ENCODE assay signal across 8 mouse cellular contexts in genomic region chr11:119391386-119392000, GRCm38 (mm10). TPM values are rescaled to one million over a fixed set of nuclear protein-coding genes. Genes with fewer than 3 reads are reported as not detected.
DNase-seq lines count a peak whose midpoint lies in the region; ATAC-seq lines count a peak whose summit lies in the region.

No protein-coding gene starts in this region.

- H3K4me2 ChIP-seq in midbrain, embryonic 13.5 days (replicated peaks), result no peak overlapping the region
- peak overlapping the region; percentile 90 for H3K4me2 ChIP-seq in stomach, embryonic 15.5 days

- no peak overlapping the region for H3K9ac ChIP-seq in midbrain, embryonic 13.5 days (replicated peaks)
- no peak overlapping the region for H3K9ac ChIP-seq in stomach, embryonic 15.5 days

- peaks cover 98% of the 10 kb centered on the region for H3K27me3 ChIP-seq in midbrain, embryonic 10.5 days (ENCODE audit: low read depth, poor library complexity, severe bottlenecking)
- H3K27me3 ChIP-seq in midbrain, embryonic 13.5 days, result peaks cover 93% of the 10 kb centered on the region
- H3K27me3 ChIP-seq in limb, embryonic 10.5 days (ENCODE audit: low read depth, poor library complexity, severe bottlenecking), result peaks cover 89% of the 10 kb centered on the region
- H3K27me3 ChIP-seq in stomach, embryonic 15.5 days (replicated peaks), result no peaks in the 10 kb centered on the region

- H3K4me3 ChIP-seq in midbrain, embryonic 10.5 days, result peak overlapping the region; percentile 66; the same call in 1 of the 2 replicates
- no peak overlapping the region for H3K4me3 ChIP-seq in midbrain, embryonic 13.5 days (replicated peaks)
- peak overlapping the region; percentile 60 for H3K4me3 ChIP-seq in limb, embryonic 10.5 days
- H3K4me3 ChIP-seq in stomach, embryonic 15.5 days (replicated peaks), result peak overlapping the region; percentile 73

- DNase-seq in CD4-positive, CD25-positive, alpha-beta regulatory T cell, adult 2 months (ENCODE audit: low read depth, low spot score), result peak; percentile 33
- no peak for DNase-seq in midbrain, embryonic 10.5 days (ENCODE audit: low spot score)
- DNase-seq in limb, embryonic 10.5 days (ENCODE audit: low spot score), result no peak
- DNase-seq in cerebellum, postnatal 25 days, result no peak
- no peak for DNase-seq in cerebellum, adult 9-10 months

- H3K36me3 ChIP-seq in midbrain, embryonic 10.5 days, result no peaks in the 10 kb centered on the region
- H3K36me3 ChIP-seq in midbrain, embryonic 13.5 days, result no peaks in the 10 kb centered on the region
- no peaks in the 10 kb centered on the region for H3K36me3 ChIP-seq in limb, embryonic 10.5 days
- H3K36me3 ChIP-seq in stomach, embryonic 15.5 days, result no peaks in the 10 kb centered on the region

- 33% methylated on average over 7 of the region's 7 CpGs for WGBS in midbrain, embryonic 10.5 days
- 33% methylated on average over 7 of the region's 7 CpGs for WGBS in midbrain, embryonic 13.5 days
- WGBS in limb, embryonic 10.5 days, result 35% methylated on average over 7 of the region's 7 CpGs
- WGBS in stomach, embryonic 15.5 days, result 42% methylated on average over 7 of the region's 7 CpGs

- no peaks in the 10 kb centered on the region for H3K9me3 ChIP-seq in midbrain, embryonic 10.5 days (replicated peaks)
- no peaks in the 10 kb centered on the region; the same call in 1 of the 2 replicates for H3K9me3 ChIP-seq in midbrain, embryonic 13.5 days
- H3K9me3 ChIP-seq in limb, embryonic 10.5 days (replicated peaks), result no peaks in the 10 kb centered on the region
- no peaks in the 10 kb centered on the region for H3K9me3 ChIP-seq in stomach, embryonic 15.5 days

- H3K27ac ChIP-seq in midbrain, embryonic 10.5 days (replicated peaks), result no peak overlapping the region
- H3K27ac ChIP-seq in midbrain, embryonic 13.5 days, result no peak overlapping the region
- no peak overlapping the region for H3K27ac ChIP-seq in limb, embryonic 10.5 days
- H3K27ac ChIP-seq in stomach, embryonic 15.5 days, result peak overlapping the region; percentile 82

- peaks cover 43% of the 10 kb centered on the region for H3K4me1 ChIP-seq in midbrain, embryonic 10.5 days
- peaks cover 26% of the 10 kb centered on the region for H3K4me1 ChIP-seq in midbrain, embryonic 13.5 days (replicated peaks)
- H3K4me1 ChIP-seq in limb, embryonic 10.5 days, result peaks cover 42% of the 10 kb centered on the region
- H3K4me1 ChIP-seq in stomach, embryonic 15.5 days, result peaks cover 37% of the 10 kb centered on the region

- no peak for ATAC-seq in CD4-positive, CD25-positive, alpha-beta regulatory T cell, adult 4 months
- ATAC-seq in midbrain, embryonic 13.5 days, result no peak
- no peak for ATAC-seq in stomach, embryonic 15.5 days (ENCODE audit: insufficient read depth, low FRiP score, low read depth)

RNA-seq across cellular contexts. Expression of gene Rnf213, which starts 1.4 kb away (rescaled TPM):
- 10 to 100 TPM; 51.8 to 54.0 TPM for polyA plus RNA-seq in CD4-positive, CD25-positive, alpha-beta regulatory T cell, adult 4 months (2017; shearing (Covaris generic))
- 0.97 and 1.0 TPM in 2 replicates for polyA plus RNA-seq in midbrain, embryonic 10.5 days (2016; fragmentation: Nextera tagmentation; extraction: Ambion mirVana)
- polyA plus RNA-seq in midbrain, embryonic 13.5 days (2015; fragmentation: Nextera tagmentation; extraction: Ambion mirVana), result 0.66 and 0.84 TPM in 2 replicates
- polyA plus RNA-seq in limb, embryonic 10.5 days (2016; fragmentation: Nextera tagmentation; extraction: Ambion mirVana), result 1.8 and 2.4 TPM in 2 replicates
- polyA plus RNA-seq in stomach, embryonic 15.5 days (2015; fragmentation: Nextera tagmentation; extraction: Ambion mirVana), result 7.3 and 7.6 TPM in 2 replicates

RNA-seq across cellular contexts. Expression of gene Slc26a11, which starts 36.1 kb away (rescaled TPM):
- polyA plus RNA-seq in CD4-positive, CD25-positive, alpha-beta regulatory T cell, adult 4 months (2017; shearing (Covaris generic)), result 10 to 100 TPM in 1 of 2 experiments, 1 to 10 TPM in 1; 8.0 to 16.2 TPM
- 7.1 and 7.4 TPM in 2 replicates for polyA plus RNA-seq in midbrain, embryonic 10.5 days (2016; fragmentation: Nextera tagmentation; extraction: Ambion mirVana)
- 4.3 and 5.0 TPM in 2 replicates for polyA plus RNA-seq in midbrain, embryonic 13.5 days (2015; fragmentation: Nextera tagmentation; extraction: Ambion mirVana)
- polyA plus RNA-seq in limb, embryonic 10.5 days (2016; fragmentation: Nextera tagmentation; extraction: Ambion mirVana), result 8.9 and 9.4 TPM in 2 replicates
- 9.2 and 9.9 TPM in 2 replicates for polyA plus RNA-seq in stomach, embryonic 15.5 days (2015; fragmentation: Nextera tagmentation; extraction: Ambion mirVana)

RNA-seq across cellular contexts. Expression of gene Sgsh, which starts 36.2 kb away (rescaled TPM):
- 10 to 100 TPM in 1 of 2 experiments, 1 to 10 TPM in 1; 7.4 to 19.9 TPM for polyA plus RNA-seq in CD4-positive, CD25-positive, alpha-beta regulatory T cell, adult 4 months (2017; shearing (Covaris generic))
- 6.4 and 6.5 TPM in 2 replicates for polyA plus RNA-seq in midbrain, embryonic 10.5 days (2016; fragmentation: Nextera tagmentation; extraction: Ambion mirVana)
- polyA plus RNA-seq in midbrain, embryonic 13.5 days (2015; fragmentation: Nextera tagmentation; extraction: Ambion mirVana), result 3.1 and 4.0 TPM in 2 replicates
- 6.5 and 8.1 TPM in 2 replicates for polyA plus RNA-seq in limb, embryonic 10.5 days (2016; fragmentation: Nextera tagmentation; extraction: Ambion mirVana)
- 8.2 and 8.3 TPM in 2 replicates for polyA plus RNA-seq in stomach, embryonic 15.5 days (2015; fragmentation: Nextera tagmentation; extraction: Ambion mirVana)
